Mouse (Mus musculus): Measurements from ENCODE around the gene Hes7. TPM values are rescaled to one million over a fixed set of nuclear protein-coding genes. Genes with fewer than 3 reads are reported as not detected.

Hes7 gene
- total RNA-seq, 2 experiments from 2014 or later: not detected

- peak overlapping the region; percentile 56 for H3K4me3 ChIP-seq
- intact Hi-C loops (cut with DNase I): no loop called here
- DNase-seq: peak; percentile 72
Observed at GRCm38 (mm10) chr11:69150444-69150843, 30.2 kb downstream of the Hes7 start.

GRCm38 (mm10) chr11:69151004-69151403 lies 30.8 kb downstream of the Hes7 start:
- DNase-seq: no peak
- Histone ChIP-seq H3K27ac (no peak overlapping the region), H3K4me3 (peak overlapping the region; percentile 56)
- no peak for TF ChIP-seq CTCF (IDR thresholded peaks at IDR 0.05)
- intact Hi-C loops (cut with DNase I): no loop called here

More at GRCm38 (mm10) chr11:69150444-69150843, 30.2 kb downstream of the Hes7 start:
- no peak overlapping the region for H3K27ac ChIP-seq
- TF ChIP-seq CTCF (IDR thresholded peaks at IDR 0.05): peak; percentile 74

DNA sequence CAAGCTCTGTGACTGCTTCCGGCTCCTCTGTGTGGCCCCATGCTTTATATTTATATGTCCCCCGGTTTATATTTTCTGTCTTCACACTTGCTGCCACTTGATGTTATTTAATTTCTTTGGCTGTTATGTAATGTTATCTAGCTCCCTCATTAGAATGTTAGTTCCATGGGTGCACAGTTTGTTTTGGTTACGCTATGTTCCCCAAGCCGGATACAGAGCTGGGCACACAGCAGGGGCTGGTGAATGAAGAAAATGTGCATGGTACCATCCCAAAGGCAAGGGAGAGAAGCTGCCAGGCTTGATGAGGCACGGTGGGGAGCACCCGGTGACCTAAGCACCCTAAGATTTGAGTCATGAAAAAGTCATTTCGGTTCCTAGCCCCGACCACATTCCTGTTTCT lies 33.6 kb downstream of the Hes7 start:
- no peak for DNase-seq
- TF ChIP-seq CTCF (IDR thresholded peaks at IDR 0.05): no peak
- no peak overlapping the region for H3K27ac ChIP-seq
- intact Hi-C loops (cut with DNase I): no loop called here
- no peak overlapping the region for H3K4me3 ChIP-seq

DNA sequence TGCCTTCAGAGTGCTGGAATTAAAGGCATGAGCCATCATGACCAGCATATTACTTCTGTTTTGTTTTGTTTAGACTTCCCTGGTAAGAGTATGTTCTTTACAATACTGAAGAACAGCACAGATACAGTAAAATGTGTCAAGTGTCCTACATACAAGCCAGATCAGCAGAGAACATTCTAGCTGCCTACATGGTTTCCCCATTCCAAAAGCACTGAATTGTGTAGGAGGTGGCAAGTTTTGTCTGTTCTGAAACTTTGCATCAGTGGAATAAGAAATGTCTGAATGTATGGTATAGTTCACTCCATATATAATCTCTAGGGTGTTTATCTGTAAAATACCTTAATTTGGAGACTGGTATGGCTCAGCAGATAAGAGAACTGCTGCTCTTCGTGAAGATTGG lies 35.1 kb downstream of the Hes7 start:
- intact Hi-C loops (cut with DNase I): no loop called here
- H3K27ac ChIP-seq: no peak overlapping the region
- TF ChIP-seq CTCF (IDR thresholded peaks at IDR 0.05): no peak
- DNase-seq: no peak
- H3K4me3 ChIP-seq: no peak overlapping the region

DNA sequence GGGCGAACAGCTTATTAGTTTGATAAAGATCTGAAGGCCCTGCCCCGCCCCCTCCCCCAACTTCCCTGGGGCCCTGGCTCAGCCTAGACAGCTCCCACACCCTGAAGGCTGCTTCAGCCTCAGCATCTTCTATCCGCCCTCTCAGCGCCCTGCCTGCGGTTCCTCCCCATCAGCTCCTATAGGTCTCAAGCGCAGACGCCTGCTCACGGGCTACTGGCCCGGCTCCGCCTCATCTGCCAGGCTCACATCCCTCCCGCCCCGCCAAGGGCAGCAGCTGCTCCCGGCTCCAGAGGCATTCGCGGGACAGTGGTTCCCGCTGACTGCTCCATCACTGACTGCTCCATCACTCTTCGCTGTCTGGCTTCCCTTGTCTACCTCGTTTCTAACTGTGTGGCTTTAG lies 36.6 kb downstream of the Hes7 start, which contains the start of gene Alox12b:
Gene Alox12b (plus strand): TSS at position 190 of the 400 bp plus-strand sequence.
- intact Hi-C loops (cut with DNase I): no loop called here
- Histone ChIP-seq H3K4me3 (no peak within 1 kb of the TSS), H3K27ac (no peak within 1 kb of the TSS)
- TF ChIP-seq CTCF (IDR thresholded peaks at IDR 0.05): no peak
- DNase-seq: no peak

GRCm38 (mm10) chr11:69169313-69169712 lies 49.1 kb downstream of the Hes7 start:
- no peak overlapping the region for H3K27ac ChIP-seq
- no peak for TF ChIP-seq CTCF (IDR thresholded peaks at IDR 0.05)
- no peak for DNase-seq
- intact Hi-C loops (cut with DNase I): no loop called here
- no peak overlapping the region for H3K4me3 ChIP-seq

DNA sequence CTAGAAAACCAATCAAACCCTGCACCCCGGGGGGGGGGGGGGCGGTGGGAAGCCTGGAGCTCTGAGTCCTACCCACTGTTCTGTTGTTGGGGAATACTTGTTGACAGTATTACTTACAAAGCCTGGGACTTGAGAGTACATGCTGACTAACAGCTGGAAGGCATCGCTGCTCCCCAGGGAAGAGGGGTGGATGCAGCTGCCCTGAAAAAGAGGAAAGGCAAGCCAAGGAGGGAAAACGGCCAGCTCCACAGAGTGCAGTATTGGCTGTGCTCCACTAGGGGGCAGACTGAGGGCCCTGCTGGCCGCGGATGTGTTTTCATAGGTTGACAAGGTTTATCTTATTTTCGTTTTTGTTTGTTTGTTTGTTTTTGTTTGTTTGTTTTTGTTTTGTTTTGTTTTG lies 51.4 kb downstream of the Hes7 start:
- no peak overlapping the region for H3K4me3 ChIP-seq
- peak; percentile 92 for DNase-seq
- H3K27ac ChIP-seq: no peak overlapping the region
- intact Hi-C loops (cut with DNase I): no loop called here
- peak; percentile 96 for TF ChIP-seq CTCF (IDR thresholded peaks at IDR 0.05)

GRCm38 (mm10) chr11:69172606-69173005 lies 52.4 kb downstream of the Hes7 start:
- H3K27ac ChIP-seq: no peak overlapping the region
- intact Hi-C loops (cut with DNase I): no loop called here
- no peak overlapping the region for H3K4me3 ChIP-seq
- peak; percentile 9 for DNase-seq
- no peak for TF ChIP-seq CTCF (IDR thresholded peaks at IDR 0.05)

Other genes with a start within 250 kb of the Hes7 start
- 10 to 100 TPM; 82.3 to 82.4 TPM for gene Ndel1, start 248.5 kb upstream of the Hes7 start, total RNA-seq (2021)
- gene Rnf222, start 231.9 kb upstream of the Hes7 start, total RNA-seq (2021): not detected
- gene Rpl26, start 218.8 kb upstream of the Hes7 start, total RNA-seq (2021): 100 to 1,000 TPM; 606 to 729 TPM
- gene Odf4, start 193.3 kb upstream of the Hes7 start, total RNA-seq (2021): not detected
- 1 to 10 TPM; 5.9 to 9.7 TPM for gene Arhgef15, start 162.9 kb upstream of the Hes7 start, total RNA-seq (2021)
- 1 to 10 TPM; 2.9 to 5.0 TPM for gene Slc25a35, start 152.3 kb upstream of the Hes7 start, total RNA-seq (2021)
- gene Rangrf, start 145.2 kb upstream of the Hes7 start, total RNA-seq (2021): 10 to 100 TPM; 55.4 to 71.1 TPM
- gene Pfas, start 111.9 kb upstream of the Hes7 start, total RNA-seq (2021): 10 to 100 TPM in 1 of 2 experiments, 1 to 10 TPM in 1; 7.8 to 14.8 TPM
- 10 to 100 TPM in 1 of 2 experiments, 1 to 10 TPM in 1; 9.9 to 11.0 TPM for gene Ctc1, start 104.5 kb upstream of the Hes7 start, total RNA-seq (2021)
- not detected for gene Aurkb, start 74.8 kb upstream of the Hes7 start, total RNA-seq (2021)
- 10 to 100 TPM; 17.9 to 18.9 TPM for gene Borcs6, start 60.7 kb upstream of the Hes7 start, total RNA-seq (2021)
- 1 to 10 TPM; 3.9 to 5.7 TPM for gene Tmem107, start 49.6 kb upstream of the Hes7 start, total RNA-seq (2021)
- 10 to 100 TPM; 38.0 to 42.7 TPM for gene Vamp2, start 31.9 kb upstream of the Hes7 start, total RNA-seq (2021)
- gene Per1, start 25.2 kb upstream of the Hes7 start, total RNA-seq (2021): 10 to 100 TPM; 68.2 to 76.8 TPM
- under 1 TPM in 1 of 2 experiments, not detected in 1; 0.20 TPM for gene 9130213A22Rik, start 2.2 kb downstream of the Hes7 start, total RNA-seq (2021)
- gene Aloxe3, start 5.5 kb downstream of the Hes7 start, total RNA-seq (2021): not detected
- not detected for gene Alox12b, start 36.6 kb downstream of the Hes7 start, total RNA-seq (2021)
- not detected for gene Alox8, start 77.4 kb downstream of the Hes7 start, total RNA-seq (2021)
- gene Gucy2e, start 116.6 kb downstream of the Hes7 start, total RNA-seq (2021): not detected
- 1 to 10 TPM; 1.4 to 2.0 TPM for gene Cntrob, start 203.4 kb downstream of the Hes7 start, total RNA-seq (2021)
- 10 to 100 TPM; 37.7 to 46.4 TPM for gene Trappc1, start 203.6 kb downstream of the Hes7 start, total RNA-seq (2021)
- not detected for gene Kcnab3, start 205.9 kb downstream of the Hes7 start, total RNA-seq (2021)
- gene Rnf227, start 220.1 kb downstream of the Hes7 start, total RNA-seq (2021): not detected
- gene Chd3, start 249.0 kb downstream of the Hes7 start, total RNA-seq (2021): 1 to 10 TPM; 6.8 to 9.4 TPM

Data from gastrocnemius, adult 2 months (tissue).